ENCODE assay signal across 24 mouse cellular contexts in the genomic region with DNA sequence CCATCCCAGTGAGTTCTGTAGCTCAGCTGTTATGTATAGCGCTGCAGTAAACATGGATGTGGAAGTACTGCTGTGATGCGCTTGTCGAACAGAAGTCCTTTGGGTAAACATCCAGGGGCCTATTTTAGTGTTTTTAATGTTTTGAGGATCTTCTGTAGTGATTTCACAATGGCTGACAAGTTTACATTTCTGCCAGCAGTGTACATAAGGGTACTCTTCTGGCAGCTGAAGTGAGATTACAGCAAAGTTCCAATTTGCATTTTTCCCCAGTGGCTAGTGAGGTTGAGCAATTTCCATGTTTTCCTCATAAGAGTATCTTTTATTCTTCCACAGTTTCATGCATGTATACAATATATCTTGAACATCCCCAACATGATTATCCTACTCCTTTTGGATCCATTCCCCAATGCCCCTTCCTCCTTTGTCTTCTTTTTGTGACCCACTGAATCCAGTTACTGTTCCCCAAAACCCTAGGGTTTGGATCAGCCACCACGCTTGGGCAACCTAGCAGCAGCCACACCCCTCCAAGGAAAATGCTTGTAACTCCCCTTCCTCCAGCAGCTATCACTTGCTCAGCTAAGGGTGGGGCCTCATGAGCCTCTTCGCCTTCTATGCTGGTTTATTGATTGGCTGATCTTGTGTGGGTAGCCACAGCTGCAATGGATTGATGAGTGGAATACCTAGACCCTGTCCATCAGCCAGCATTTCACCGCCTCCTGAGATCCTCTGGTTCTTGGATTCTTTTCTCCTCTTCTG. TPM values are rescaled to one million over a fixed set of nuclear protein-coding genes. Genes with fewer than 3 reads are reported as not detected.
DNase-seq lines count a peak whose midpoint lies in the region; ATAC-seq and TF ChIP-seq lines count a peak whose summit lies in the region.
"Had no signal": no experiment of that assay in that cellular context is flagged by ENCODE, and none has a peak within 500 bp of the region (broad histone marks: within the 10 kb centered on the region; RNA-seq: fewer than 3 reads in every experiment).

No protein-coding gene starts in this region.

- no peaks in the 10 kb centered on the region for H3K4me1 ChIP-seq in kidney, embryonic 14.5 days (ENCODE audit: control insufficient read depth, insufficient read depth, low read length)
- peaks cover 19% of the 10 kb centered on the region for H3K4me1 ChIP-seq in spleen, adult 2 months (ENCODE audit: control insufficient read depth, insufficient read depth, insufficient read length)
- peaks cover 19% of the 10 kb centered on the region for H3K4me1 ChIP-seq in bone marrow macrophage, adult 2 months (ENCODE audit: control insufficient read depth, insufficient read depth, low read length)
- H3K4me1 ChIP-seq: embryonic facial prominence, embryonic 15.5 days; forebrain, embryonic 15.5 days; hindbrain, embryonic 13.5 days; limb, embryonic 15.5 days had no signal

- peaks cover 65% of the 10 kb centered on the region for H3K36me3 ChIP-seq in kidney, embryonic 14.5 days (ENCODE audit: control insufficient read depth, insufficient read depth, low read length)
- H3K36me3 ChIP-seq in spleen, adult 2 months (ENCODE audit: control insufficient read depth, insufficient read depth, low read length) = peaks cover 2% of the 10 kb centered on the region

- no peak overlapping the region for H3K4me3 ChIP-seq in kidney, embryonic 14.5 days (ENCODE audit: low read length)
- H3K4me3 ChIP-seq in spleen, adult 2 months (ENCODE audit: extremely low read depth, insufficient read depth, insufficient read length) = no peak overlapping the region
- H3K4me3 ChIP-seq in bone marrow macrophage, adult 2 months (ENCODE audit: insufficient read depth, low read length) = no peak overlapping the region; the same call in 1 of the 2 replicates
- H3K4me3 ChIP-seq: embryonic facial prominence, embryonic 15.5 days; forebrain, embryonic 15.5 days; heart, adult 2 months; hindbrain, embryonic 13.5 days; limb, embryonic 15.5 days had no signal

- H3K4me2 ChIP-seq in kidney, embryonic 14.5 days (replicated peaks; ENCODE audit: low read depth, low read length) = no peak overlapping the region
- H3K4me2 ChIP-seq: embryonic facial prominence, embryonic 15.5 days; forebrain, embryonic 15.5 days; hindbrain, embryonic 13.5 days; limb, embryonic 15.5 days had no signal

- no peak for TF ChIP-seq CTCF in spleen, adult 2 months (IDR thresholded peaks at IDR 0.05; ENCODE audit: extremely low read depth, insufficient read depth, insufficient read length, insufficient replicate concordance)
- TF ChIP-seq CTCF in bone marrow macrophage, adult 2 months (IDR thresholded peaks at IDR 0.05; ENCODE audit: low read depth, low read length) = no peak

- H3K9ac ChIP-seq in kidney, embryonic 14.5 days (ENCODE audit: low read depth, low read length) = no peak overlapping the region
- H3K9ac ChIP-seq: embryonic facial prominence, embryonic 15.5 days; forebrain, embryonic 15.5 days; hindbrain, embryonic 13.5 days; limb, embryonic 15.5 days had no signal

- no peak for TF ChIP-seq POLR2A in spleen, adult 2 months (IDR thresholded peaks at IDR 0.05; ENCODE audit: low read depth, low read length)
- TF ChIP-seq POLR2A in bone marrow macrophage, adult 2 months (IDR thresholded peaks at IDR 0.05; ENCODE audit: borderline replicate concordance, low read depth, low read length) = no peak

- no peak overlapping the region for H3K27ac ChIP-seq in kidney, embryonic 14.5 days (ENCODE audit: low read depth, low read length)
- H3K27ac ChIP-seq in spleen, adult 2 months (ENCODE audit: insufficient read depth, low read length) = peak overlapping the region; percentile 64
- peak overlapping the region; percentile 90 for H3K27ac ChIP-seq in bone marrow macrophage, adult 2 months (ENCODE audit: insufficient read depth, low read depth, low read length)
- H3K27ac ChIP-seq: embryonic facial prominence, embryonic 15.5 days; forebrain, embryonic 15.5 days; heart, adult 2 months; hindbrain, embryonic 13.5 days; kidney, postnatal 0 days; limb, embryonic 15.5 days had no signal

- no peaks in the 10 kb centered on the region for H3K27me3 ChIP-seq in kidney, embryonic 14.5 days (ENCODE audit: control insufficient read depth, insufficient read depth, low read length)
- no peaks in the 10 kb centered on the region for H3K27me3 ChIP-seq in spleen, adult 2 months (ENCODE audit: control insufficient read depth, insufficient read depth, low read length)
- H3K27me3 ChIP-seq: embryonic facial prominence, embryonic 15.5 days; forebrain, embryonic 15.5 days; hindbrain, embryonic 13.5 days; limb, embryonic 15.5 days; Patski had no signal

- ATAC-seq in kidney, embryonic 14.5 days (ENCODE audit: low FRiP score, low TSS enrichment) = 0 out of 2 replicates have a peak, but pooled peaks have one; percentile 16
- ATAC-seq in megakaryocyte progenitor cell, adult 5-6 weeks (replicated peaks; ENCODE audit: poor library complexity) = peak; percentile 81
- ATAC-seq: CD4-positive, CD25-positive, alpha-beta regulatory T cell, adult 4 months; forebrain, embryonic 15.5 days; midbrain, embryonic 16.5 days; Patski had no signal

- DNase-seq in kidney, postnatal 10 days = no peak
- no peak for DNase-seq in spleen, adult 2 months (ENCODE audit: low read depth in 1 of 2, low spot score in 2 of 2)
- no peak for DNase-seq in spleen, postnatal 14 days (ENCODE audit: low spot score in 2 of 2)
- no peak for DNase-seq in adrenal gland, adult 8-10 months
- DNase-seq in adrenal gland, adult (ENCODE audit: inconsistent age in 2 of 2, low spot score in 1 of 2) = no peak
- DNase-seq: adrenal gland, postnatal 10 days; cerebellum, adult 9-10 months; gastrocnemius, postnatal 14 days; heart, adult 2 months; kidney, adult 11 months; left cerebral cortex, postnatal 4 days; right cerebral cortex, adult 18-20 months; thymus, postnatal 36 days had no signal

- 86% methylated on average over 6 of the region's 6 CpGs for WGBS in kidney, embryonic 14.5 days
- 66% methylated on average over 6 of the region's 6 CpGs for WGBS in spleen, adult 2 months

- H3K9me3 ChIP-seq in kidney, embryonic 14.5 days (ENCODE audit: control insufficient read depth, low read length) = no peaks in the 10 kb centered on the region
- H3K9me3 ChIP-seq: embryonic facial prominence, embryonic 15.5 days; forebrain, embryonic 15.5 days; hindbrain, embryonic 13.5 days; limb, embryonic 15.5 days had no signal

RNA-seq across cellular contexts. Expression of gene Map3k7, which starts 47.5 kb away (rescaled TPM):
- polyA plus RNA-seq in kidney, embryonic 14.5 days (2014; fragmentation: Nextera tagmentation; extraction: Ambion mirVana) = 19.8 and 49.5 TPM in 2 replicates
- 24.1 and 24.3 TPM in 2 replicates for polyA plus RNA-seq in spleen, adult 2 months (2012; rRNA removed)
- 30.0 and 30.7 TPM in 2 replicates for polyA plus RNA-seq in bone marrow macrophage, adult 2 months (2012; ENCODE audit: insufficient read depth, insufficient read length, missing spikeins)
- 30.4 and 39.5 TPM in 2 replicates for total RNA-seq in megakaryocyte progenitor cell, adult 5-6 weeks (2015)
- total RNA-seq in megakaryocyte progenitor cell, adult 5-6 weeks (2017) = 23.3 and 24.3 TPM in 2 replicates
- 10 to 100 TPM; 44.5 to 61.1 (median 56.4) TPM for total RNA-seq in adrenal gland, adult 8-10 months (2022)
